Mouse (Mus musculus): ENCODE data around the gene Riiad1.

- TF ChIP-seq POLR2A (IDR thresholded peaks at IDR 0.05; ENCODE audit: borderline replicate concordance, control insufficient read depth, low read depth, low read length) = no peak
- TF ChIP-seq CTCF (IDR thresholded peaks at IDR 0.05; ENCODE audit: control insufficient read depth, insufficient read depth, low read length) = no peak
These were observed 1.3 kb upstream of the Riiad1 start for GRCm38 (mm10) chr3:94481429-94481828.
